Mouse (Mus musculus): ENCODE results near the gene Ppp6r1.

DNA sequence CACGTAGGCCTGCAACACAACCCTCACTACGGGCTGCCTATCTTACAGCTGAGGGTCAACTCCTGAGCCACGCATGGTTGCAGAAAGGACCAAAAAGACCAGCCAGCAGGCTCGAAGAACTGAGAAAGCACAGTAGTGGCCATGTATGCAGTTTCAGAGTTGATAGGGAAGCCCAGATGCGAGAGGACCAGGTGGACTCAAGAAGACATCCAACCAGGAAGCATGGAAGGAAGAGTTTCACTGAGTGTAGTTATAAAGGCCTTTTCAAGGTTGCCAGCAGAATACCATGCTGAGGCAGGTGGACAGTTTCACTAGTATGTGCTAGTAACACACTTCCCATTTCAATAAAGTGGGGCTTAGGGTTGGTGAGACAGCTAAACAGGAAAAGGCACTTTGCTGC is 6.1 kb downstream of the Ppp6r1 start:
- TF ChIP-seq POLR2A (IDR thresholded peaks at IDR 0.05; ENCODE audit: borderline replicate concordance, extremely low read depth, insufficient read depth, insufficient read length, poor library complexity, severe bottlenecking) (no peak), CTCF (IDR thresholded peaks at IDR 0.05; ENCODE audit: borderline replicate concordance, extremely low read depth, insufficient read depth, insufficient read length) (no peak)

All from brain, embryonic 14.5 days (tissue).